Mouse (Mus musculus): ENCODE measurements around the gene Ablim1. TPM values are rescaled to one million over a fixed set of nuclear protein-coding genes. Genes with fewer than 3 reads are reported as not detected.
A peak's percentile ranks its signal among the peaks of the same experiment; 100 is the strongest.

Gene Ablim1
- polyA plus RNA-seq, 1 experiment: 501 TPM

DNA sequence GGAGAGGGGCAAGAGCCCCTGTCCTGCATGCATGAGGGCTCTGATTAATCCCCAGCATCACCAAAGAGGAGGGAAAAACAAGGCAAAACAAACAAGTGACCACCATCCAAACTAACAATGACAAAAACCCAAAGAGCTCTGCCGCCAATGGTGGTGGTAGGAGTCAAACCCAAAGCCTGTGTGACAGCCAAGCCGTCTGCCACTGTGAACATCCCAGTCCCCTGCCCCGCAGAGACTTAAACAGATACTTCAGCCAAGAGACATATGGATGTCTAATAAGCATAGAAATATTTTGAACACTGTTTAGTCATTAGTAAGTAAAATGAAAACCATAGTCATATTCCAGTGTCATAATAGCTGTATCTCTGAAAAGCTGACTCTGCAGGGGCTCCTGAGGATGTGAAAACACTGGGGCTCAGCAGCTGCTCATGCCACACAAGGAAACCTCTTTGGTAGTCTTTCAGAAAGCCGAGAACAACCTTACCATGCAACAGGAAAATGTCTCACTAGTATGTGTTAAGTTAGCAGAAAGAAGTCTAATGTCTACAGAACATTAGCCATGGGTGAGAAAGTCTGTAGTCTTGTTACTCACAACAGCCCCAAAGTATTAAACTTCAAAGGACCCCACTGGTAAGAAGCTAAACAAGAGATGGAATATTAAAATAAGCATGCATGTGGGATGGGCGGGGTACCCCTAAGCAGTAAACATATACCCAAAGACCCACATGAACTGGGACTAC is 221.6 kb downstream of the Ablim1 start:
- Histone ChIP-seq H3K4me3 (ENCODE audit: insufficient read depth, low read depth, low read length) (no peak overlapping the region), H3K27ac (ENCODE audit: insufficient read depth, low read depth, low read length) (no peak overlapping the region), H3K4me1 (ENCODE audit: control insufficient read depth, insufficient read depth, low read length) (peaks cover 22% of the 10 kb centered on the region)
- no peak for TF ChIP-seq POLR2A (IDR thresholded peaks at IDR 0.05; ENCODE audit: insufficient read depth, low read depth, low read length)
- TF ChIP-seq CTCF (IDR thresholded peaks at IDR 0.05; ENCODE audit: insufficient read depth, low read depth, low read length): no peak
- WGBS: 85% methylated on average over 5 of the region's 5 CpGs

- no peak overlapping the region for H3K4me3 ChIP-seq (ENCODE audit: insufficient read depth, low read depth, low read length)
- no peak for TF ChIP-seq CTCF (IDR thresholded peaks at IDR 0.05; ENCODE audit: insufficient read depth, low read depth, low read length)
- no peak for TF ChIP-seq POLR2A (IDR thresholded peaks at IDR 0.05; ENCODE audit: insufficient read depth, low read depth, low read length)
- WGBS: 68% methylated on average over 7 of the region's 7 CpGs
These were observed 223.4 kb downstream of the Ablim1 start for GRCm38 (mm10) chr19:57091278-57091677.

DNA sequence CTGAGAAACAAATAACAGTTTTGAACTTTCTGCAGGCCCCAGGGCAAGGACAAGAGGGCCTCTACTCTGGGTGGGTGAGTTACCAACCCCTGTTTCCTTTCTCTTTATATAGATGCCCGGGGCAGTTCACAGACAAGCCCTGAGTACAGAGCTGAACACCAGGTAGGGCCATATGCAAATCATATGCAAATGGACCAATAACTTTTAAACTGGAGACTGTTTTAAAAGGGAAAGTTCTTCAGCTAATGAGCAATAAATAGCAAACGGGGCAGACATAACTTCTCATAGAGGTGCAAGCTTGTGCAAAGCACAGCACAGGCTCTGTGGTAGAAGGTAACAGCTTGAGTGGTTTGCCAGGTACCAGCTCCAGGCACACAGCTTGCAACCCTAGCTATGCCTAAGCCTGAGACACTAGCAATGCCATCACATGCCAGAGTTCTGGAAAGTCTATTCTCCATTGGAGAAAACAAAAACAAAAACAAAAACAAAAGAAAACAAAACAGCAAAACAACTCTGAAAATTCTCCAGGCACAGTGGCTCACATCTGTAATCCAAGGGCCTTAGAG is 225.8 kb downstream of the Ablim1 start:
- 68% methylated on average over 2 of the region's 2 CpGs for WGBS
- no peak overlapping the region for H3K27ac ChIP-seq (ENCODE audit: insufficient read depth, low read depth, low read length)
- H3K4me1 ChIP-seq (ENCODE audit: control insufficient read depth, insufficient read depth, low read length): peaks cover 24% of the 10 kb centered on the region
- TF ChIP-seq CTCF (IDR thresholded peaks at IDR 0.05; ENCODE audit: insufficient read depth, low read depth, low read length): no peak
- TF ChIP-seq POLR2A (IDR thresholded peaks at IDR 0.05; ENCODE audit: insufficient read depth, low read depth, low read length): no peak
- H3K4me3 ChIP-seq (ENCODE audit: insufficient read depth, low read depth, low read length): no peak overlapping the region

More at GRCm38 (mm10) chr19:57091278-57091677, 223.4 kb downstream of the Ablim1 start:
- Histone ChIP-seq H3K27ac (ENCODE audit: insufficient read depth, low read depth, low read length) (peak overlapping the region; percentile 72; the same call in 1 of the 2 replicates), H3K4me1 (ENCODE audit: control insufficient read depth, insufficient read depth, low read length) (peaks cover 19% of the 10 kb centered on the region)

DNA sequence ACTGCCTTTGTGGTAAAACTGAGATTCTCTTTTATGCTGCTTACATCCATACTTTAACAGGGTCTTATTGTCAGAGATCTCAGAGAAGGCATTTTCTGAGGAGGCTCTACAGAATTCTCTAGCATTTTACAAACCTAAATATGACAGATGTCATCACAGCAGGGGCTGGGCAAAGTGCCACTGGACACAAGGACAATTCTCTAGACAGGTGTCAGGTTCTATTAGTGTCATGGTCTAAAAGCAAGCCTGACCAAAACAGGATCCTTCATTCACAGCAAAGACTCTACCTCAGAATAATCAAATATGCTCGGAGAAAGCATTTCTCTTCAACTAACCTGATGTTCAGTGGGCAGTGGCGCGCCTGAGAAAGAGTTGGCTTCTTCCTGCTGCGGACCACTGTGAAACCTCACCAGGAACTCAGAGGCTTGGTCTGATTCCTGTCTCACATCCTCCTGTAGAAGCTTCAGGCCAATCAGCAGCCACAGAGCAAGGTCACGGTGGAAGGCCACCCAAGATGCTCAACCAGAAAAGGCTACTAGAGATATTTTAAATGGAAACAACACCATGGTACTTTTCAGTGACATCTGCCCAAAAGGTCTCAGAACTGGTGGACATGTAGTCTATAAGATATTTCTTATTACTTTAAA is 230.1 kb downstream of the Ablim1 start:
- WGBS: 92% methylated on average over 5 of the region's 5 CpGs
- no peak overlapping the region for H3K27ac ChIP-seq (ENCODE audit: insufficient read depth, low read depth, low read length)
- TF ChIP-seq CTCF (IDR thresholded peaks at IDR 0.05; ENCODE audit: insufficient read depth, low read depth, low read length) (no peak), POLR2A (IDR thresholded peaks at IDR 0.05; ENCODE audit: insufficient read depth, low read depth, low read length) (no peak)
- no peak overlapping the region for H3K4me3 ChIP-seq (ENCODE audit: insufficient read depth, low read depth, low read length)
- peaks cover 28% of the 10 kb centered on the region for H3K4me1 ChIP-seq (ENCODE audit: control insufficient read depth, insufficient read depth, low read length)

DNA sequence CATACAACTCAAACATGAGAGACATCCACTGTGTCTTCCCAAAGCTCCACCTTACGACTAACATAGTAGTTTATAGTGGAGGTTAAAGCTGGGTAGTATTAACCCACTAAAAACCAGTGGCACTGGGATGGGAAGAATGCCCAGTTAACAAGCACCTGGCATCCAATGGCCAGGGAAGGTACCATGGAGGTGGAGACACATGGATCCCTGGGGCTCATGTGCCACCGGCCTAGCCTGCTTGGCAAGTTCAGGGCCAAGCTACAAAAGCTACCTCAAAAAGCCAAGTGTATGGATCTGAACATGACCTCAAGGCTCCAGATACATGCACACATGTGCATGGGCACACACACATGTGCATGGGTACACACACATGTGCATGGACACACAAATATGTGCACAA is 230.8 kb downstream of the Ablim1 start:
- TF ChIP-seq CTCF (IDR thresholded peaks at IDR 0.05; ENCODE audit: insufficient read depth, low read depth, low read length) (no peak), POLR2A (IDR thresholded peaks at IDR 0.05; ENCODE audit: insufficient read depth, low read depth, low read length) (no peak)
- peak overlapping the region; percentile 73 for H3K27ac ChIP-seq (ENCODE audit: insufficient read depth, low read depth, low read length)
- no peak overlapping the region for H3K4me3 ChIP-seq (ENCODE audit: insufficient read depth, low read depth, low read length)
- peaks cover 32% of the 10 kb centered on the region for H3K4me1 ChIP-seq (ENCODE audit: control insufficient read depth, insufficient read depth, low read length)
- 95% methylated on average over 2 of the region's 2 CpGs for WGBS

DNA sequence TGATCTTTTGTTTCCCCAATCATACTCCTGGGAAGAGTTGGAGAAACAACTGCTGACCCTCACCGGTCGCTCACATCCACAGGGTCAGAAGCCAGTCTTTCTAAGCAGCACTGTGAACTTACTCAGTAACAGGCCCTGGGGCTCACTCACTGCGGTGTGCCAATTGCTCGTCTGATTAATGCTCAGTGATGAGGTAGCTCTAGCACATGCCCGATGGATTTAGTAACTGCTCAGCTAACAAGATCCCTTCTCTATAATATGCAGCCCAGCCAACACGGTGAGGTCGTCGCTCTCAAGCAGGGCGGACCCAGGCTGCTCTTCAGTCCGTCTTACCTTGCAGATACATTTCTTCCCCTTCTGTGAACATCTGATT is 231.6 kb downstream of the Ablim1 start:
- TF ChIP-seq POLR2A (IDR thresholded peaks at IDR 0.05; ENCODE audit: insufficient read depth, low read depth, low read length) (no peak), CTCF (IDR thresholded peaks at IDR 0.05; ENCODE audit: insufficient read depth, low read depth, low read length) (no peak)
- H3K27ac ChIP-seq (ENCODE audit: insufficient read depth, low read depth, low read length): peak overlapping the region; percentile 73
- WGBS: 53% methylated on average over 10 of the region's 10 CpGs
- no peak overlapping the region for H3K4me3 ChIP-seq (ENCODE audit: insufficient read depth, low read depth, low read length)
- H3K4me1 ChIP-seq (ENCODE audit: control insufficient read depth, insufficient read depth, low read length): peaks cover 38% of the 10 kb centered on the region

DNA sequence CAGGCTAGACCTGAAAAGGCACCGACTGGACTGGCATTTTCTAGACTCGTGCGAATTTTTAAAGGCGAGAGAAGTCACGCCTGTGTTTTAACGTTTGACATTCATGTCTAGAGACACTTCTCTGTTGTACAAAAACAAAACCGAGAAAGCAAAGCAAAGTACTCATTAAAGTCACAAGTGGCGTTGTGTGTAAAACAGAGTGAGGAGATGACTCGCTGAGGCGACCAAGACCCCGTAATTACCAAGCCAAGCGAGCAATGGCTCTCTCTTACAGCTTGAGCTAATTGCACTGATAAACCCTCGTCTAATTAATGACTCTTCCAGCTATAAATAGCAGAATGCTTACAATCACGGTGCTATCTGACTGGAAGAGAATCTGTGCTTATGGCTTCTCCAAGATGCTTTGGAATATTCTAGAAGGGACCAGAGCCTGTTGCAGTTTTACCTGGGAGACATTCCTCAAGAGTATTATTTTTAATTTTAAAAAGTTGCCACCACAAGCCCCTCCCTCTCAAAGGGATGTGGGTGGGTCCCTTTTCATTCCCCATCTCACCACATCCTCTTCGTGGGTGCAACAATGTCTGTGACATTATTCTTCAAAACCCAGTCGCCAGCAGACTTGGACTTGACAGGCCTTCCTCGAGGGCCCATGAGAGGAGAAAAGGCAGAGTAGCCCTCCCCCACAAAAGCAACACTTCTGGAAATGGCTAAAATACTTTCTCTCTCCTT is 232.1 kb downstream of the Ablim1 start:
- TF ChIP-seq POLR2A (IDR thresholded peaks at IDR 0.05; ENCODE audit: insufficient read depth, low read depth, low read length): no peak
- TF ChIP-seq CTCF (IDR thresholded peaks at IDR 0.05; ENCODE audit: insufficient read depth, low read depth, low read length): no peak
- Histone ChIP-seq H3K4me3 (ENCODE audit: insufficient read depth, low read depth, low read length) (no peak overlapping the region), H3K4me1 (ENCODE audit: control insufficient read depth, insufficient read depth, low read length) (peaks cover 41% of the 10 kb centered on the region), H3K27ac (ENCODE audit: insufficient read depth, low read depth, low read length) (peak overlapping the region; percentile 96)
- 14% methylated on average over 17 of the region's 17 CpGs for WGBS

DNA sequence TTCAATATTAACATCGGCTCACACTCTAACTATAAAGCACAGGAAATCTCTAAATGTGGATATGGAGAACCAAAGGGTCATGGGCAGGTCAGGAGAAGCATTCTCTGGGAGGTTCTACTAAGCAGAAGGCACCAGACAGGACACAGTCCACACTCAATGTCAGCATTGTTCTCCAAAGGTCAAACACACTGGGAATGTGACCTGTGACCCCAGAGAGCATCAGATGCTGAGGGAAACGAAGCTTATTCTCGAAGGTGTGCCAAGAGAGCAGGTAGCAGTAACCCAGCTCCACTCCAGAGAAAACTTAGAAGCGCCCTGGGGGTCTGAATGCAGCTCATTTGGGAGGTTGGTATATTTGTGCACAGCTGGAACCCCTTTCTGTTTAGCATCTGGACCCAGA is 233.2 kb downstream of the Ablim1 start:
- H3K4me3 ChIP-seq (ENCODE audit: insufficient read depth, low read depth, low read length): no peak overlapping the region
- peaks cover 43% of the 10 kb centered on the region for H3K4me1 ChIP-seq (ENCODE audit: control insufficient read depth, insufficient read depth, low read length)
- TF ChIP-seq CTCF (IDR thresholded peaks at IDR 0.05; ENCODE audit: insufficient read depth, low read depth, low read length): no peak
- no peak for TF ChIP-seq POLR2A (IDR thresholded peaks at IDR 0.05; ENCODE audit: insufficient read depth, low read depth, low read length)
- peak overlapping the region; percentile 53 for H3K27ac ChIP-seq (ENCODE audit: insufficient read depth, low read depth, low read length)
- 82% methylated on average over 4 of the region's 4 CpGs for WGBS
